Mouse (Mus musculus) lung, embryonic 16.5 days (tissue): Measurements from ENCODE around the gene Ncmap. TPM values are rescaled to one million over a fixed set of nuclear protein-coding genes. Genes with fewer than 3 reads are reported as not detected.

Source experiments
- ATAC-seq: fragments of 200-750 bp; cut with Nextera tagmentation; 2 replicates; pipeline ENCODE4 v1.8.0; 2017; ENCODE audit warnings: low read depth, mild to moderate bottlenecking, moderate library complexity
- H3K27ac ChIP-seq: fragments of 300-500 bp; sonication (generic); 2 replicates; pipeline ENCODE4 v1.5.1; 2014; ENCODE audit warnings: mild to moderate bottlenecking, control low read depth, low read length
- H3K27me3 ChIP-seq: fragments of 300-500 bp; sonication (generic); 2 replicates; pipeline ENCODE4 v1.6.1; 2014; ENCODE audit warnings: low read depth, low read length, mixed read lengths; ENCODE audit not compliant: control insufficient read depth, insufficient read depth
- H3K36me3 ChIP-seq: fragments of 300-500 bp; sonication (generic); 2 replicates; pipeline ENCODE4 v1.6.1; 2014; ENCODE audit warnings: low read length; ENCODE audit not compliant: control insufficient read depth, insufficient read depth
- H3K4me1 ChIP-seq: fragments of 300-500 bp; sonication (generic); replicated peaks from 2 replicates; pipeline ENCODE4 v1.6.1; 2014; ENCODE audit warnings: low read length, mixed read lengths; ENCODE audit not compliant: control insufficient read depth, insufficient read depth
- H3K4me2 ChIP-seq: fragments of 300-500 bp; sonication (generic); 2 replicates; pipeline ENCODE4 v1.6.1; 2014; ENCODE audit warnings: low read depth, low read length, control low read depth
- H3K4me3 ChIP-seq: fragments of 300-500 bp; sonication (generic); 2 replicates; pipeline ENCODE4 v1.5.1; 2014; ENCODE audit warnings: mild to moderate bottlenecking, low read length, control low read depth
- H3K9ac ChIP-seq: fragments of 300-500 bp; sonication (generic); 2 replicates; pipeline ENCODE4 v1.6.1; 2014; ENCODE audit warnings: low read length, control low read depth
- H3K9me3 ChIP-seq: fragments of 300-500 bp; sonication (generic); 2 replicates; pipeline ENCODE4 v1.6.1; 2016; ENCODE audit warnings: low read length; ENCODE audit not compliant: control insufficient read depth
- WGBS: fragments of 180-500 bp; shearing (Covaris S2); extraction: QIAGEN DNeasy Blood & Tissue Kit; methylation state at CpG from one replicate; pipeline ENCODE4 v1.1.7; 2014; 5-methylcytosine and 5-hydroxymethylcytosine counted together
- polyA plus RNA-seq: library from polyadenylated mRNA; unstranded; fragments of >200 nt; fragmentation: Nextera tagmentation; extraction: Ambion mirVana; gene quantifications from 2 replicates; pipeline ENCODE4 v1.2.1, GENCODE M21; 2015

Ncmap gene
- polyA plus RNA-seq, 1 experiment from 2014 or later, result 8.5 TPM

- ATAC-seq, result peak; percentile 7; the same call in 1 of the 2 replicates
- Histone ChIP-seq H3K27ac (no peak overlapping the region), H3K4me2 (peak overlapping the region; percentile 98), H3K27me3 (no peaks in the 10 kb centered on the region), H3K36me3 (no peaks in the 10 kb centered on the region), H3K9me3 (no peaks in the 10 kb centered on the region), H3K4me3 (peak overlapping the region; percentile 79), H3K4me1 (peaks cover 15% of the 10 kb centered on the region; the same call in 1 of the 2 replicates), H3K9ac (peak overlapping the region; percentile 89)
- 8% methylated on average over 10 of the region's 10 CpGs for WGBS
Observed at GRCm38 (mm10) chr4:135433086-135433442, 35.0 kb upstream of the Ncmap start.

- Histone ChIP-seq H3K4me3 (no peak overlapping the region), H3K27ac (no peak overlapping the region)
Observed at GRCm38 (mm10) chr4:135429990-135430760, 32.1 kb upstream of the Ncmap start.

GRCm38 (mm10) chr4:135429383-135429782, 31.4 kb upstream of the Ncmap start:
- no peak for ATAC-seq
- no peaks in the 10 kb centered on the region for H3K9me3 ChIP-seq
- no peak overlapping the region for H3K9ac ChIP-seq
- WGBS, result 70% methylated on average over 4 of the region's 4 CpGs
- no peak overlapping the region for H3K4me3 ChIP-seq
- H3K27ac ChIP-seq, result no peak overlapping the region
- H3K27me3 ChIP-seq, result no peaks in the 10 kb centered on the region
- H3K4me2 ChIP-seq, result no peak overlapping the region
- H3K4me1 ChIP-seq, result peaks cover 11% of the 10 kb centered on the region; the same call in 1 of the 2 replicates
- H3K36me3 ChIP-seq, result no peaks in the 10 kb centered on the region

More at GRCm38 (mm10) chr4:135429990-135430760, 32.1 kb upstream of the Ncmap start:
- ATAC-seq, result no peak
- no peaks in the 10 kb centered on the region for H3K9me3 ChIP-seq
- WGBS, result 75% methylated on average over 8 of the region's 8 CpGs
- peaks cover 15% of the 10 kb centered on the region; the same call in 1 of the 2 replicates for H3K4me1 ChIP-seq
- no peaks in the 10 kb centered on the region for H3K36me3 ChIP-seq
- H3K9ac ChIP-seq, result no peak overlapping the region
- no peak overlapping the region for H3K4me2 ChIP-seq
- no peaks in the 10 kb centered on the region for H3K27me3 ChIP-seq

GRCm38 (mm10) chr4:135426587-135426986, 28.6 kb upstream of the Ncmap start:
- Histone ChIP-seq H3K4me3 (no peak overlapping the region), H3K4me2 (no peak overlapping the region), H3K27ac (no peak overlapping the region), H3K36me3 (no peaks in the 10 kb centered on the region), H3K9ac (no peak overlapping the region), H3K9me3 (no peaks in the 10 kb centered on the region), H3K4me1 (no peaks in the 10 kb centered on the region), H3K27me3 (no peaks in the 10 kb centered on the region)
- WGBS, result 85% methylated on average over 7 of the region's 7 CpGs
- no peak for ATAC-seq

GRCm38 (mm10) chr4:135425625-135426024, 27.6 kb upstream of the Ncmap start:
- no peaks in the 10 kb centered on the region for H3K36me3 ChIP-seq
- WGBS, result 60% methylated on average over 9 of the region's 9 CpGs
- no peak for ATAC-seq
- H3K27me3 ChIP-seq, result no peaks in the 10 kb centered on the region
- H3K27ac ChIP-seq, result no peak overlapping the region
- no peaks in the 10 kb centered on the region for H3K9me3 ChIP-seq
- H3K4me3 ChIP-seq, result no peak overlapping the region
- no peaks in the 10 kb centered on the region for H3K4me1 ChIP-seq
- H3K9ac ChIP-seq, result no peak overlapping the region
- H3K4me2 ChIP-seq, result no peak overlapping the region

GRCm38 (mm10) chr4:135420961-135421360, 22.9 kb upstream of the Ncmap start:
- no peak overlapping the region for H3K4me3 ChIP-seq
- no peaks in the 10 kb centered on the region for H3K9me3 ChIP-seq
- no peaks in the 10 kb centered on the region for H3K27me3 ChIP-seq
- no peak overlapping the region for H3K27ac ChIP-seq
- no peaks in the 10 kb centered on the region for H3K4me1 ChIP-seq
- peaks cover 8% of the 10 kb centered on the region for H3K36me3 ChIP-seq
- 88% methylated on average over 13 of the region's 13 CpGs for whole genome bisulfite sequencing
- no peak overlapping the region for H3K9ac ChIP-seq
- ATAC-seq, result no peak
- no peak overlapping the region for H3K4me2 ChIP-seq

- no peak overlapping the region for H3K27ac ChIP-seq
- no peak overlapping the region for H3K9ac ChIP-seq
- H3K27me3 ChIP-seq, result no peaks in the 10 kb centered on the region
- no peaks in the 10 kb centered on the region for H3K4me1 ChIP-seq
- H3K9me3 ChIP-seq, result no peaks in the 10 kb centered on the region
- no peak overlapping the region for H3K4me2 ChIP-seq
- H3K36me3 ChIP-seq, result peaks cover 8% of the 10 kb centered on the region
- no peak overlapping the region for H3K4me3 ChIP-seq
- no peak for ATAC-seq
- 75% methylated on average over 11 of the region's 11 CpGs for WGBS
Observed at GRCm38 (mm10) chr4:135420416-135420815, 22.4 kb upstream of the Ncmap start.

GRCm38 (mm10) chr4:135419996-135420395, 22.0 kb upstream of the Ncmap start:
- 70% methylated on average over 21 of the region's 21 CpGs for WGBS
- no peak overlapping the region for H3K9ac ChIP-seq
- H3K4me2 ChIP-seq, result no peak overlapping the region
- H3K36me3 ChIP-seq, result peaks cover 8% of the 10 kb centered on the region
- H3K27me3 ChIP-seq, result no peaks in the 10 kb centered on the region
- H3K4me1 ChIP-seq, result no peaks in the 10 kb centered on the region
- H3K27ac ChIP-seq, result no peak overlapping the region
- H3K9me3 ChIP-seq, result no peaks in the 10 kb centered on the region
- no peak for ATAC-seq
- no peak overlapping the region for H3K4me3 ChIP-seq

GRCm38 (mm10) chr4:135416367-135416766, 18.3 kb upstream of the Ncmap start:
- Histone ChIP-seq H3K4me2 (no peak overlapping the region), H3K4me3 (no peak overlapping the region), H3K27ac (no peak overlapping the region), H3K9ac (no peak overlapping the region), H3K27me3 (no peaks in the 10 kb centered on the region), H3K4me1 (no peaks in the 10 kb centered on the region), H3K9me3 (no peaks in the 10 kb centered on the region), H3K36me3 (peaks cover 8% of the 10 kb centered on the region)
- 89% methylated on average over 21 of the region's 21 CpGs for WGBS
- ATAC-seq, result no peak
